Mouse (Mus musculus) cerebellum, adult 2 months (tissue): ENCODE results near the gene Cd5. TPM values are rescaled to one million over a fixed set of nuclear protein-coding genes. Genes with fewer than 3 reads are reported as not detected.
A peak's percentile ranks its signal among the peaks of the same experiment; 100 is the strongest.

Experiments used
- DNase-seq, 2 experiments: peaks; one replicate each; pipeline ENCODE4 v3.0.0; 2021
- H3K27ac ChIP-seq: fragments of 200-500 bp; 2 replicates; pipeline ENCODE4 v1.5.1; 2012; ENCODE audit warnings: low read length, control low read depth, inconsistent platforms; ENCODE audit not compliant: insufficient read depth
- H3K27me3 ChIP-seq: fragments of 200-500 bp; 2 replicates; pipeline ENCODE4 v1.6.1; 2012; ENCODE audit warnings: inconsistent platforms, mild to moderate bottlenecking, low read length, moderate library complexity; ENCODE audit not compliant: control insufficient read depth, insufficient read depth
- H3K4me1 ChIP-seq: fragments of 200-500 bp; 2 replicates; pipeline ENCODE4 v1.6.1; 2011; ENCODE audit warnings: low read length; ENCODE audit not compliant: control insufficient read depth, insufficient read depth
- H3K4me3 ChIP-seq: fragments of 200-500 bp; replicated peaks from 2 replicates; pipeline ENCODE3; 2011; ENCODE audit warnings: mild to moderate bottlenecking, low read depth, low read length, control low read depth; ENCODE audit not compliant: insufficient read depth
- CTCF ChIP-seq: fragments of 200-500 bp; IDR thresholded peaks from 2 replicates; pipeline ENCODE4 v1.5.1; 2011; ENCODE audit warnings: low read depth, mild to moderate bottlenecking, control low read depth, low read length, moderate library complexity, borderline replicate concordance; ENCODE audit not compliant: insufficient read depth
- POLR2A ChIP-seq: fragments of 200-500 bp; IDR thresholded peaks from 2 replicates; pipeline ENCODE4 v1.6.1; 2011; ENCODE audit warnings: low read length, control low read depth, borderline replicate concordance; ENCODE audit not compliant: insufficient read depth
- WGBS: fragments of 180-500 bp; shearing (Covaris S2); methylation state at CpG from one replicate; pipeline ENCODE4 v1.1.7; 2018; 5-methylcytosine and 5-hydroxymethylcytosine counted together
- polyA plus RNA-seq: library from polyadenylated mRNA; depleted of rRNA; stranded (reverse); fragments of >200 nt; gene quantifications from 2 replicates; pipeline ENCODE4 v1.2.3, GENCODE M21; 2012

Cd5 gene
- polyA plus RNA-seq, 1 experiment = 0.54 TPM

DNA sequence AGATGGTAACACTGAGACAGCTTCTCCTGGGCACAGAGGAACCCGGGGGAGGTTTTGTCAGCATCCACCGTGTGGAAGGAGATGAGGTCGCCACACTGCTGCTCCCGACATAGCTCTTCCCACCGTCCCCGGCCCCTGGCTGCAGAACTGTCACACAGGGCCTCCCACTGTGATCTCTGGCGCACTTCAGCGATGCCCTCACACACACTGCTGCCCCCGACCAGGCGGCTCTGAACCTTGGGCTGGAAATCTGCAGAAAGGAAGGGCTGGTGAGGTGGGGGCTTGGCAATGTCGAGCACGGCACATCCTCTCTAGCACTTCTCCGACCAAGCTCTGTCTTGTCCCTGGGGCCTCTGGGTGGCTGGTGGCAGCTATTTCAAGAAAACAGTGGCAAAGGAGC is 15.7 kb downstream of the Cd5 start:
- no peak for TF ChIP-seq CTCF
- TF ChIP-seq POLR2A = no peak
- no peaks in the 10 kb centered on the region for H3K27me3 ChIP-seq
- 6% methylated on average over 13 of the region's 13 CpGs for WGBS
- H3K4me1 ChIP-seq = peaks cover 77% of the 10 kb centered on the region
- peak overlapping the region; percentile 93 for H3K27ac ChIP-seq
- DNase-seq = peak in 1 of 2 experiments; percentile 54
- no peak overlapping the region for H3K4me3 ChIP-seq

GRCm38 (mm10) chr19:10721064-10721463 is 17.7 kb downstream of the Cd5 start:
- DNase-seq = peak in 1 of 2 experiments; percentile 27
- peaks cover 72% of the 10 kb centered on the region for H3K4me1 ChIP-seq
- TF ChIP-seq POLR2A = no peak
- TF ChIP-seq CTCF = no peak
- H3K4me3 ChIP-seq = no peak overlapping the region
- peak overlapping the region; percentile 92 for H3K27ac ChIP-seq
- H3K27me3 ChIP-seq = no peaks in the 10 kb centered on the region
- 25% methylated on average over 5 of the region's 5 CpGs for WGBS

DNA sequence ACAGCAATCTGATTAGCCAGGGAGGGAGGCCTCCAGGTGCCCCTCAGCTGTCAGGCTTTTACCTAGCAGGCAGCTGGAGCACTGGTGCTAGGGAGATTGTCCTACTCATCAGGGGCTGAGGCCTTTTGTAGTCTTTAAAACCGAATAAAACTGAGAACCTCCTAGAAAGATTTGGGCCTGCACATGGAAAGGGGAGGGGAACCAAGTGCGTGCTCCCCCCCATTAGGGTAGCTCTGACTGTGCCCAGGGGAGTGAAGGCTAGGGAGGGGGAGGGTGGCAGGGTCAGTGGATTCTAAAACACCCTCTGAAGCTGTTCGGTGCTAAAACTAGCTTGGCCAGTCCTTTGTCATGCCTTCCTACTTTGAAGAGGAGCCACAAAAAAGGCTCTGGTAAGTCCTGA is 18.3 kb downstream of the Cd5 start:
- H3K27ac ChIP-seq = peak overlapping the region; percentile 92

GRCm38 (mm10) chr19:10719751-10720150 is 19.1 kb downstream of the Cd5 start:
- Histone ChIP-seq H3K4me3 (no peak overlapping the region), H3K27ac (peak overlapping the region; percentile 92), H3K27me3 (no peaks in the 10 kb centered on the region), H3K4me1 (peaks cover 67% of the 10 kb centered on the region)
- DNase-seq = peak; percentile 84 to 90
- TF ChIP-seq CTCF = no peak
- WGBS = 16% methylated on average over 2 of the region's 2 CpGs

More for the DNA sequence above, 18.3 kb downstream of the Cd5 start:
- no peak for DNase-seq
- Histone ChIP-seq H3K4me3 (no peak overlapping the region), H3K27me3 (no peaks in the 10 kb centered on the region), H3K4me1 (peaks cover 69% of the 10 kb centered on the region)
- WGBS = 30% methylated on average over 3 of the region's 3 CpGs
- TF ChIP-seq POLR2A (no peak), CTCF (no peak)

DNA sequence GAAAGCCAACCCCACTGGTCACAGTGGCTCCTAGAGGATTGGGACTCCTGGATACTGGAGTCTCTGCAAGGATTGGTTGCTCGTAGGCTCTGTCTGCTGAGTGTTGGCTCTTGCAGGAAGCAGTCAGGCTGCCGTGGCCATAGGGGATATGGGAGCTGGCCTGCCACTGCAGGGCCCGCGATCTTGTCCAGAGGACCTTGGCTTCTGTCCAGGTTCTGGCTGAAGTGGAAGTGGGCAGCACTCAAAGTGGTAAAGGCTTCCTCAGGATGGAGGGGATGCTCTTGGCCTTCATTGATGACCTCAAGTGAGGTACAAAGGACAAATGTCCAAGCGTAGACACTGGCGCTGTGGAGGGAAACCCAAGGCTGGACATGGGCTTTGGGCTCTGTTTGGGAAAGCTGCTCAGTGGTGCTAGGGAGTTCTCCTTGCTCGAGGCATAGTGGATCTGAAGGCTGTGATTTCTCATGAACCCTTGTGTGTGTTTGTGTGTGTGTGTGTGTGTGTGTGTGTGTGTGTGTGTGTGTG is 20.5 kb downstream of the Cd5 start:
- H3K4me3 ChIP-seq = no peak overlapping the region
- peak; percentile 48 to 59 for DNase-seq
- TF ChIP-seq POLR2A (no peak), CTCF (no peak)
- 35% methylated on average over 7 of the region's 7 CpGs for WGBS
- H3K27me3 ChIP-seq = no peaks in the 10 kb centered on the region
- peak overlapping the region; percentile 41 for H3K27ac ChIP-seq
- H3K4me1 ChIP-seq = peaks cover 58% of the 10 kb centered on the region

DNA sequence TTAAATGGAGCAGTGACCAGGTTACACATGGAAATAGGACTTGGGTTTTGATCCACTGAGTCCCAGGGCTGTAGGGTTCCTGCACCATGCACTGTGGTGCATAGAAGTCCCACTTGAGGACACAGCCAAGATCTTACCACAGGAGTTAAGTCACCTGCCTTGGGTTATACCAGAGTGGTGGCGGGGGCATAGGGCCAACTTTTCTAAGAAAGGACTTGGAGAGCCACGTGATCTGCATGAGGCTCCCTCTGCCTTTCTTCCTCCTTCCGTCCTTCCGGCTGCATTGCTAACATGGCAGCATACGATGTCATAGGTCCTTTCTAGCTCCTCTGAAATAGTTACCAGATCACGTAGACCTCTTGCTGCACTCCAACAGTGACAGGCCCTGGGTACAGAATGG is 23.3 kb downstream of the Cd5 start:
- Histone ChIP-seq H3K27ac (peak overlapping the region; percentile 92), H3K4me1 (peaks cover 49% of the 10 kb centered on the region), H3K4me3 (no peak overlapping the region), H3K27me3 (no peaks in the 10 kb centered on the region)
- DNase-seq = no peak
- no peak for TF ChIP-seq CTCF
- no peak for TF ChIP-seq POLR2A
- WGBS = 58% methylated on average over 6 of the region's 6 CpGs

GRCm38 (mm10) chr19:10714682-10715475 is 23.9 kb downstream of the Cd5 start:
- Histone ChIP-seq H3K4me3 (no peak overlapping the region), H3K27ac (peak overlapping the region; percentile 92), H3K4me1 (peaks cover 49% of the 10 kb centered on the region), H3K27me3 (no peaks in the 10 kb centered on the region)
- no peak for TF ChIP-seq POLR2A
- peak; percentile 94 for TF ChIP-seq CTCF
- WGBS = 10% methylated on average over 4 of the region's 4 CpGs
- DNase-seq = peak; percentile 89 to 90

DNA sequence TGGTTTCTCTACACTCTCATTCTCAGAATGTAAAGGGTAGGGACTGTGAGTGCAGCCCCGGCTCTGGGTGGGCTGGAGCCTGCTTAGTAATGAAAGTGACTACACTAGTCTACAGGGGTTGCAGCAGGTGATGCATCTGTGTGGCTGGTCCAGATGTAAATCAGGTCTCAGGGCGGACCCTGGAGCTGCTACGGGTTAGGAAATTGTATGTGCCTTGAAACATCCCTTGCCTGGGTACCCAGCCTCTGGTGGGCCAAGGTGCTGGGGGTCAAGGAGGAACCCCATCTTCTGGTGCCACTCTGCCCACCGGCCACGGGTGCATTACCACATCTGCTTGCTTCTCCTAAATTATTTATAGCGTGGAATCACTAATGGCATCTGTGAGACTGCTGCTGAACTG is 24.6 kb downstream of the Cd5 start:
- H3K4me1 ChIP-seq = peaks cover 46% of the 10 kb centered on the region
- DNase-seq = peak in 1 of 2 experiments; percentile 19
- WGBS = 84% methylated on average over 6 of the region's 6 CpGs
- no peak overlapping the region for H3K4me3 ChIP-seq
- TF ChIP-seq CTCF = no peak
- no peak for TF ChIP-seq POLR2A
- no peak overlapping the region for H3K27ac ChIP-seq
- no peaks in the 10 kb centered on the region for H3K27me3 ChIP-seq

DNA sequence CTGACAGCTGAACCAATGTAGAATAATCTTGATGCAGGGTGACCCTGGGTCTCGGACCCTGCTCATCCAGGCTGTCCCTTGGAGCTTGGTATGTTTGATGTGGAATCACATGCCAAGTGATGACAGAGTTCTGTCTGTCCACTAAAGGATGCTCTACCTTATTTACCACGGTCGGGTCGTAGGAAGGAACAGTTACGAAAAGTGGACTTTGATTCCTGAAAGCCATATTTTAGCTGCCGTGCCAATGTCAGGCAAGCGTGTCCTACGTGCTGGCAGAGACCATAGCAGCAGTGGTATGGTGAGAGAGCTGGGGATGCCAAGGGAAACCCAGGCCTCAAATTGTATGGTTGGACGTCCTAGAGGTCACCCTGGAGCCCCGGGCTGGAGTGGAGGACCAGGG is 25.3 kb downstream of the Cd5 start:
- 85% methylated on average over 10 of the region's 10 CpGs for WGBS
- Histone ChIP-seq H3K27me3 (no peaks in the 10 kb centered on the region), H3K4me1 (peaks cover 48% of the 10 kb centered on the region), H3K4me3 (no peak overlapping the region), H3K27ac (no peak overlapping the region)
- TF ChIP-seq POLR2A (no peak), CTCF (no peak)
- DNase-seq = peak in 1 of 2 experiments; percentile 12
